Mouse (Mus musculus) midbrain, embryonic 11.5 days (tissue): Measurements from ENCODE around the gene Podxl. TPM values are rescaled to one million over a fixed set of nuclear protein-coding genes. Genes with fewer than 3 reads are reported as not detected.
A peak's percentile ranks its signal among the peaks of the same experiment; 100 is the strongest.

ENCODE experiments used
- ATAC-seq: fragments of 200-750 bp; cut with Nextera tagmentation; 2 replicates; pipeline ENCODE4 v1.8.0; 2017; ENCODE audit warnings: moderate TSS enrichment, moderate library complexity; ENCODE audit not compliant: low FRiP score
- DNase-seq: peaks from one replicate; pipeline ENCODE4 v3.0.0; 2015; ENCODE audit warnings: low spot score; ENCODE audit errors: missing footprints
- H3K27ac ChIP-seq: fragments of 300-500 bp; sonication (generic); 2 replicates; pipeline ENCODE4 v1.5.1; 2014; ENCODE audit warnings: low read depth, low read length
- H3K27me3 ChIP-seq: fragments of 300-500 bp; sonication (generic); 2 replicates; pipeline ENCODE4 v1.6.1; 2014; ENCODE audit warnings: mild to moderate bottlenecking, low read length, moderate library complexity, mixed read lengths; ENCODE audit not compliant: control insufficient read depth, insufficient read depth
- H3K36me3 ChIP-seq: fragments of 300-500 bp; sonication (generic); 2 replicates; pipeline ENCODE4 v1.6.1; 2014; ENCODE audit warnings: mild to moderate bottlenecking, low read length, moderate library complexity, mixed read lengths; ENCODE audit not compliant: control insufficient read depth, insufficient read depth
- H3K4me1 ChIP-seq: fragments of 300-500 bp; sonication (generic); 2 replicates; pipeline ENCODE4 v1.6.1; 2014; ENCODE audit warnings: low read length; ENCODE audit not compliant: control insufficient read depth, insufficient read depth
- H3K4me2 ChIP-seq: fragments of 300-500 bp; sonication (generic); 2 replicates; pipeline ENCODE4 v1.6.1; 2014; ENCODE audit warnings: mild to moderate bottlenecking, moderate library complexity
- H3K4me3 ChIP-seq: fragments of 300-500 bp; sonication (generic); 2 replicates; pipeline ENCODE4 v1.5.1; 2014; ENCODE audit warnings: low read depth, low read length
- H3K9ac ChIP-seq: fragments of 300-500 bp; sonication (generic); 2 replicates; pipeline ENCODE4 v1.6.1; 2014; ENCODE audit warnings: low read length
- H3K9me3 ChIP-seq: fragments of 300-500 bp; sonication (generic); 2 replicates; pipeline ENCODE4 v1.6.1; 2016; ENCODE audit warnings: low read length; ENCODE audit not compliant: control insufficient read depth
- WGBS: fragments of 180-500 bp; shearing (Covaris S2); extraction: QIAGEN DNeasy Blood & Tissue Kit; methylation state at CpG from one replicate; pipeline ENCODE4 v1.1.7; 2014; 5-methylcytosine and 5-hydroxymethylcytosine counted together
- polyA plus RNA-seq: library from polyadenylated mRNA; unstranded; fragments of >200 nt; fragmentation: Nextera tagmentation; extraction: Ambion mirVana; gene quantifications from 2 replicates; pipeline ENCODE4 v1.2.1, GENCODE M21; 2014

Podxl gene
- 10.8 and 13.2 TPM in 2 replicates for polyA plus RNA-seq

- Histone ChIP-seq H3K9ac (peak within 1 kb of the TSS; percentile 80), H3K4me1 (peaks cover 31% of the 10 kb centered on the region), H3K36me3 (no peaks in the 10 kb centered on the region), H3K9me3 (no peaks in the 10 kb centered on the region), H3K27ac (peak within 1 kb of the TSS; percentile 14; the same call in 1 of the 2 replicates), H3K27me3 (no peaks in the 10 kb centered on the region), H3K4me3 (peak within 1 kb of the TSS; percentile 70), H3K4me2 (peak within 1 kb of the TSS; percentile 94)
- ATAC-seq (peak; percentile 91), DNase-seq (peak; percentile 98)
- under 1% methylated on average over 83 of the region's 91 CpGs for WGBS
Observed at GRCm38 (mm10) chr6:31563235-31564181, at the start of gene Podxl. Gene Podxl, minus strand, starts transcription at chr6:31563981.

DNA sequence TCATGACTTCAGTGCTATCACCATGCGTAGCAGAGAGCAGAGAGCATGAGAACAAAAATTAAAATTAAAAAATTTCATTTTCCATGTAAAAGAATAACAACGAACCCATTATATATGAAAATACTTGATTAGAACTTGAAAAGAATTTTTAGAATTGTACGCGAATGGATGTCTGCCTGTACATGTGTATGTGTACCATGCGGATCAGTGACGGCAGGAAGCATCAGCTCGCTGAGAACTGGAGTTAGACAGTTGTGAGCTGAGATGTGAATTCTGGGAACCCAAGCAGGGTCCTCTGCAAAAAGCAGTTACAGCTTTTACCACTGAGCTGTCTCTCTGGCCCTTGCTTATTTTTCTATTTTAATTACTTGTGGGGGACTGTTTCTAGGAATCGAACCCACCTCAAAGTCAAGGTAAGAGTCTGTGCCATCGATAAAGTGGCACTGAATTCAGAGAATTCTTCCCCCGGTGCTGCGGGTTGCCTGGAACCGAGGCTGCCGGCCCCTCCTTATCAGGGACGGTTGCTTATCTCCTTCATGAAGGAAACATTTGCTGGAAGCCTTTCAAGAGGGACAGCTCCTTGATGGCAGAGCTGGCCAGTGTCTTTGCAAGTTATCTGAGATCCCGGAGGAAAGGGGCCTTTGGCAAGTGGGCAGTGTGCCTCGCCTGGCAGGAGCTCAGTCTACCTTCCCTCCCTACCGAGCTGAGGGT, 48.9 kb upstream of the Podxl start:
- Histone ChIP-seq H3K36me3 (no peaks in the 10 kb centered on the region), H3K4me1 (no peaks in the 10 kb centered on the region), H3K9ac (no peak overlapping the region), H3K9me3 (no peaks in the 10 kb centered on the region), H3K4me3 (no peak overlapping the region), H3K27me3 (no peaks in the 10 kb centered on the region), H3K27ac (no peak overlapping the region), H3K4me2 (no peak overlapping the region)
- ATAC-seq (no peak), DNase-seq (no peak)
- 86% methylated on average over 17 of the region's 17 CpGs for WGBS

GRCm38 (mm10) chr6:31606429-31606828, 42.6 kb upstream of the Podxl start:
- Histone ChIP-seq H3K27me3 (no peaks in the 10 kb centered on the region), H3K27ac (no peak overlapping the region), H3K4me3 (no peak overlapping the region), H3K4me1 (no peaks in the 10 kb centered on the region), H3K9ac (no peak overlapping the region), H3K4me2 (no peak overlapping the region), H3K36me3 (no peaks in the 10 kb centered on the region), H3K9me3 (no peaks in the 10 kb centered on the region)
- no peak for ATAC-seq
- 83% methylated on average over 4 of the region's 4 CpGs for WGBS
- DNase-seq, result no peak

DNA sequence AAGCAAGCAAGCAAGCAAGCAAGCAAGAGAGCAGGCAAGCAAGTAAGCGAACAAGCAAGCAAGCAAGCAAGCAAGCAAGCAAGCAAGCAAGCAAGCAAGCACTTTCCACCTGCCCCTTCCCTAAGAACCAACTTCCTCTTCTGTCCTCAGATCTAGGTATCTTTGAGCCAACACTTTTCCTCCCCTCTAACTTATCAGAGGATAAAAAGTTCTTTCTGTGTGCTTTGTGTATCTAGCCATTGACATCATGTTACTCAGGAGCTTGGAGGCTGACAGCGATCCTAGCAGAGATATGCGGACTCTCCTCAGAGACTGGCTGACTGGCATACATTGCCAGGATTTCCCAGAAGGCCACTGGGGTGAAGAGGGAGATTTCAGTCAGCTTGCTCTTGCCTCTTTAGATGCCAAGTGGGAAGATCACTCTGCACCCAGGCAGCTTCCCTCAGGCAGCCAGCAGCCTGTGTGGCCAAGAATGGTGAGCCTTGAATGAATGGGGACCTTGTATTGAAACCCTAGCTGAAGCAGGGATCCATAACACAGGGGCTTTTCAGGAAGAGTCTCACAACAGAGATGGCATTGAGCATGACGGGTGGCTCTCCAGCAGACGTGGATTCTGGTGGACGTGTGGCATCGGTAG, 41.0 kb upstream of the Podxl start:
- Histone ChIP-seq H3K36me3 (no peaks in the 10 kb centered on the region), H3K4me1 (peaks cover 4% of the 10 kb centered on the region; the same call in 1 of the 2 replicates), H3K27ac (no peak overlapping the region), H3K4me2 (no peak overlapping the region), H3K9ac (no peak overlapping the region), H3K4me3 (no peak overlapping the region), H3K27me3 (no peaks in the 10 kb centered on the region), H3K9me3 (no peaks in the 10 kb centered on the region)
- no peak for ATAC-seq
- no peak for DNase-seq
- WGBS, result 92% methylated on average over 7 of the region's 7 CpGs

GRCm38 (mm10) chr6:31602489-31602888, 38.7 kb upstream of the Podxl start:
- H3K27me3 ChIP-seq, result no peaks in the 10 kb centered on the region
- no peaks in the 10 kb centered on the region for H3K9me3 ChIP-seq
- ATAC-seq (no peak), DNase-seq (no peak)
- no peak overlapping the region for H3K27ac ChIP-seq
- H3K4me1 ChIP-seq, result peaks cover 11% of the 10 kb centered on the region
- H3K4me2 ChIP-seq, result no peak overlapping the region
- no peak overlapping the region for H3K9ac ChIP-seq
- no peaks in the 10 kb centered on the region for H3K36me3 ChIP-seq
- 95% methylated on average over 4 of the region's 4 CpGs for WGBS
- no peak overlapping the region for H3K4me3 ChIP-seq

DNA sequence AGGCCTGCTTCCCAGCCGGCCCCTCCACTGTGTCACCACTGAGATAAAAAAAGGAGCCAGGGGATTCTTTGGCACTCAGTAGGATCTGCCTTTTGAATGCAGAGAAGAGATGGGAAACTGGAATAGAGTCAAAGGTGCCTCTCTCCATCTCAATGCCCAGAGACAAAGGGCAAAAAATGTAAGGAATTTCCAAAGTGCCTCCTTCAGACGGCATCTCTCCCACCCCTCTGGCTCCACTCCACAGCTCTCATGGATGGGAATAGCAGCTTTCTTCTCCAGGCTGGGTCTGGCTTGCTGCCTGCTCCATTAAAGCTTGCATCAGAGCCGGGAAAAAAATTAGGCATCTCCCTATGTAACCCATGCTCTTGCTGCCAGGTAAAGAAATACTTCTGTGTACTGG, 37.4 kb upstream of the Podxl start:
- WGBS, result 11% methylated on average over 3 of the region's 3 CpGs
- H3K4me1 ChIP-seq, result peaks cover 25% of the 10 kb centered on the region
- peak; percentile 78 for DNase-seq
- no peak overlapping the region for H3K27ac ChIP-seq
- ATAC-seq, result no peak
- H3K4me2 ChIP-seq, result no peak overlapping the region
- no peak overlapping the region for H3K4me3 ChIP-seq
- no peaks in the 10 kb centered on the region for H3K36me3 ChIP-seq
- no peaks in the 10 kb centered on the region for H3K9me3 ChIP-seq
- no peaks in the 10 kb centered on the region for H3K27me3 ChIP-seq
- no peak overlapping the region for H3K9ac ChIP-seq

- Histone ChIP-seq H3K27ac (no peak overlapping the region), H3K9ac (no peak overlapping the region), H3K4me1 (peaks cover 26% of the 10 kb centered on the region), H3K4me3 (no peak overlapping the region), H3K4me2 (no peak overlapping the region), H3K36me3 (no peaks in the 10 kb centered on the region), H3K27me3 (no peaks in the 10 kb centered on the region), H3K9me3 (no peaks in the 10 kb centered on the region)
- ATAC-seq (no peak), DNase-seq (no peak)
- WGBS, result 35% methylated on average over 3 of the region's 3 CpGs
Observed at GRCm38 (mm10) chr6:31599863-31600262, 36.1 kb upstream of the Podxl start.

- ATAC-seq, result no peak
- WGBS, result 80% methylated on average over 6 of the region's 6 CpGs
- no peaks in the 10 kb centered on the region for H3K27me3 ChIP-seq
Observed at GRCm38 (mm10) chr6:31598349-31598911, 34.6 kb upstream of the Podxl start.

More at GRCm38 (mm10) chr6:31598349-31598911, 34.6 kb upstream of the Podxl start:
- Histone ChIP-seq H3K9ac (no peak overlapping the region), H3K4me3 (no peak overlapping the region), H3K9me3 (no peaks in the 10 kb centered on the region), H3K36me3 (no peaks in the 10 kb centered on the region), H3K27ac (no peak overlapping the region), H3K4me2 (no peak overlapping the region), H3K4me1 (peaks cover 26% of the 10 kb centered on the region)
- DNase-seq, result peak; percentile 77
